In the genomic region with DNA sequence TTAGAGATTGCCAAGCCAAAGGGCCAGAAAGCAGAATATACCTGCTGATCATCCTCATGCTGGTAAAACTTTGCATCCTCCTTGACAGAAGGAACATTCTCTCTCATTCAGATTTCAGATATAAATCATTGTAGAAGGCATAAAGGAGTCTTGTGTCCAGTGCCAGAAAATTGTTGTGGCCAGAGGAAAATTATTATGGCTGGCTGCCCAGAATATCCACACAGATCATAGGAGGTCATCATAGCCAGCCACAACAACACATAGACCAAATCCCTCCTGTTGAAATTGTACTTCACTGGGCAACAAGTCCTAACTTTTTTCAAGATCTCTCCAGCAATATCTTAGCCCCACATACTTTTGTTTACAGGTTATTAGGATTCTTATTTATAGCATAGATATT, we compare ENCODE assay signal across 11 mouse cellular contexts.
"Had no signal": no experiment of that assay in that cellular context is flagged by ENCODE, and none has a peak within 500 bp of the region (broad histone marks: within the 10 kb centered on the region; RNA-seq: fewer than 3 reads in every experiment).

No protein-coding gene starts in this region.

- DNase-seq: kidney, adult 9 months; kidney, postnatal 14 days; kidney, postnatal 4 days; liver, postnatal 0 days; lung, postnatal 14 days; lung, postnatal 4 days; midbrain, embryonic 14.5 days; thymus, adult 18-20 months; thymus, postnatal 4 days had no signal

- ATAC-seq: liver, postnatal 0 days had no signal

- H3K27ac ChIP-seq: liver, embryonic 14.5 days had no signal

- H3K9ac ChIP-seq: liver, embryonic 14.5 days; liver, postnatal 0 days had no signal

- H3K4me2 ChIP-seq: midbrain, embryonic 11.5 days had no signal
